Mouse (Mus musculus) heart, embryonic 14.5 days (tissue): Measurements from ENCODE around the gene Neurl4. TPM values are rescaled to one million over a fixed set of nuclear protein-coding genes. Genes with fewer than 3 reads are reported as not detected.

Experiments used
- ATAC-seq: fragments of 200-750 bp; cut with Nextera tagmentation; 2 replicates; pipeline ENCODE4 v1.8.0; 2017; ENCODE audit warnings: low read depth, moderate TSS enrichment; ENCODE audit not compliant: insufficient number of reproducible peaks, insufficient read depth, low FRiP score
- H3K27ac ChIP-seq, 2 experiments: fragments of 200-500 bp in 1 of 2; fragments of 300-500 bp in 1 of 2; sonication (generic) in 1 of 2; replicated peaks in 1 of 2; 2 replicates each; pipeline ENCODE4 v1.5.1; 2012 to 2014; ENCODE audit warnings: low read depth in 2 of 2, low read length in 2 of 2, control low read depth in 1 of 2, mild to moderate bottlenecking in 1 of 2, mixed read lengths in 1 of 2; ENCODE audit not compliant: control insufficient read depth in 1 of 2, insufficient read depth in 1 of 2
- H3K27me3 ChIP-seq: fragments of 300-500 bp; sonication (generic); 2 replicates; pipeline ENCODE4 v1.6.1; 2014; ENCODE audit warnings: mild to moderate bottlenecking, low read length, control low read depth; ENCODE audit not compliant: control insufficient read depth, insufficient read depth
- H3K36me3 ChIP-seq: fragments of 300-500 bp; sonication (generic); 2 replicates; pipeline ENCODE4 v1.6.1; 2014; ENCODE audit warnings: mild to moderate bottlenecking, control low read depth, low read length, mixed read lengths; ENCODE audit not compliant: control insufficient read depth, insufficient read depth
- H3K4me1 ChIP-seq, 2 experiments: fragments of 200-500 bp in 1 of 2; fragments of 300-500 bp in 1 of 2; sonication (generic) in 1 of 2; 2 replicates each; pipeline ENCODE4 v1.6.1; 2012 to 2014; ENCODE audit warnings: low read length in 2 of 2, control low read depth in 1 of 2, mixed read lengths in 1 of 2; ENCODE audit not compliant: control insufficient read depth in 2 of 2, insufficient read depth in 2 of 2
- H3K4me2 ChIP-seq: fragments of 300-500 bp; sonication (generic); 2 replicates; pipeline ENCODE4 v1.6.1; 2014; ENCODE audit warnings: mild to moderate bottlenecking, low read length
- H3K4me3 ChIP-seq, 2 experiments: fragments of 200-500 bp in 1 of 2; fragments of 300-500 bp in 1 of 2; sonication (generic) in 1 of 2; 2 replicates each; pipeline ENCODE4 v1.5.1; 2012 to 2014; ENCODE audit warnings: low read length in 2 of 2, mild to moderate bottlenecking in 2 of 2, control low read depth in 1 of 2, low read depth in 1 of 2, moderate library complexity in 1 of 2; ENCODE audit not compliant: control insufficient read depth in 1 of 2, insufficient read depth in 1 of 2
- H3K9ac ChIP-seq: fragments of 300-500 bp; sonication (generic); 2 replicates; pipeline ENCODE4 v1.6.1; 2014; ENCODE audit warnings: mild to moderate bottlenecking, low read length
- H3K9me3 ChIP-seq: fragments of 300-500 bp; sonication (generic); 2 replicates; pipeline ENCODE4 v1.6.1; 2016; ENCODE audit warnings: low read length, control low read depth; ENCODE audit not compliant: control insufficient read depth
- WGBS: fragments of 180-500 bp; shearing (Covaris S2); extraction: QIAGEN DNeasy Blood & Tissue Kit; methylation state at CpG from one replicate; pipeline ENCODE4 v1.1.7; 2014; 5-methylcytosine and 5-hydroxymethylcytosine counted together
- polyA plus RNA-seq: library from polyadenylated mRNA; unstranded; fragments of >200 nt; fragmentation: Nextera tagmentation; extraction: Ambion mirVana; gene quantifications from 2 replicates; pipeline ENCODE4 v1.2.1, GENCODE M21; 2014

Gene Neurl4
- polyA plus RNA-seq, 1 experiment from 2014 or later, result 11.1 TPM

DNA sequence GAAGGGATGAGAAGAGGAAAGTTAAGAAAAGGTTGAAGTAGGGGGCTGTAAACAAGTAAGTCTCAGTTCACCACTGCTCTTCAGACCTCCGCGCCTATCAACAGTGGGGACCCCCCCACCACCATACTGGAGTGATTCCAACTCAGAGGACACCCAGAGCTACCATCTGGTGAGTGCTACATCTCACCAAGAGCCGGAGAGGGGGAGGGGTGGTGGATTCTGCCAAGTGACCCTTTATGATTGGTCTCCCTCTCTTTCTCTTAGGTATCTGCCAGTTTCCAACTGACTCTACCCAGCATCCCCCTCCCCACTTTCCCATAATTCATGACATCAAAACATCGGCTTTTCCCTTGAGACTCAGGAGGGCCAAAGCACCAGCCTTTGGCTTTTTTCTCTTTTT is 40.1 kb downstream of the Neurl4 start:
- peaks cover 39% of the 10 kb centered on the region for H3K36me3 ChIP-seq
- no peaks in the 10 kb centered on the region for H3K9me3 ChIP-seq
- H3K4me2 ChIP-seq, result no peak overlapping the region
- H3K9ac ChIP-seq, result no peak overlapping the region
- H3K4me1 ChIP-seq, result peaks cover 18 to 23% of the 10 kb centered on the region in 2 experiments
- peaks cover 23% of the 10 kb centered on the region; the same call in 1 of the 2 replicates for H3K27me3 ChIP-seq
- no peak overlapping the region for H3K27ac ChIP-seq
- H3K4me3 ChIP-seq, result no peak overlapping the region
- no peak for ATAC-seq
- WGBS, result 77% methylated on average over 4 of the region's 4 CpGs

DNA sequence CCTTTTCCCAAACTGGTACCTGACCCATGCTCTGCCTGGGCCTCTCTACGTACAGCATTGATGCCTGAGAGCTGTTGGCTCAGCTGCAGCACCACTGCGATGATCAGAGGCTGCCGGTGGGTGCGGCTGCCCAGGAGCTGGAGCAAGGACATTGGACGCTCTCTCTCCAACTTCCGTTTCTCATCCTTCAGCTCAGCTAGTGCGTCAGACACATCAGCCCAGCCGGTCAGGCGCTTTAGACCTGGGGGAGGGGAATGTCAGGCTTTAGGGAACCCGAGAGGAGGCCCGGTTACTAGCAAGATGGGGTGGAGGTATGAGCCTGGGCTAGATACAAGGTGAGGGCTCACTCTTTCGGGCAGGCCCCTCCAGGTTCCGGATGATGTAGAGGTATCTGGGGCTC is 44.3 kb downstream of the Neurl4 start:
- Histone ChIP-seq H3K9me3 (no peaks in the 10 kb centered on the region), H3K27me3 (no peaks in the 10 kb centered on the region), H3K4me3 (no peak overlapping the region), H3K27ac (no peak overlapping the region), H3K4me1 (peaks cover 9 to 13% of the 10 kb centered on the region in 2 experiments), H3K9ac (no peak overlapping the region), H3K36me3 (peaks cover 45% of the 10 kb centered on the region), H3K4me2 (no peak overlapping the region)
- WGBS, result 74% methylated on average over 13 of the region's 13 CpGs
- ATAC-seq, result no peak

DNA sequence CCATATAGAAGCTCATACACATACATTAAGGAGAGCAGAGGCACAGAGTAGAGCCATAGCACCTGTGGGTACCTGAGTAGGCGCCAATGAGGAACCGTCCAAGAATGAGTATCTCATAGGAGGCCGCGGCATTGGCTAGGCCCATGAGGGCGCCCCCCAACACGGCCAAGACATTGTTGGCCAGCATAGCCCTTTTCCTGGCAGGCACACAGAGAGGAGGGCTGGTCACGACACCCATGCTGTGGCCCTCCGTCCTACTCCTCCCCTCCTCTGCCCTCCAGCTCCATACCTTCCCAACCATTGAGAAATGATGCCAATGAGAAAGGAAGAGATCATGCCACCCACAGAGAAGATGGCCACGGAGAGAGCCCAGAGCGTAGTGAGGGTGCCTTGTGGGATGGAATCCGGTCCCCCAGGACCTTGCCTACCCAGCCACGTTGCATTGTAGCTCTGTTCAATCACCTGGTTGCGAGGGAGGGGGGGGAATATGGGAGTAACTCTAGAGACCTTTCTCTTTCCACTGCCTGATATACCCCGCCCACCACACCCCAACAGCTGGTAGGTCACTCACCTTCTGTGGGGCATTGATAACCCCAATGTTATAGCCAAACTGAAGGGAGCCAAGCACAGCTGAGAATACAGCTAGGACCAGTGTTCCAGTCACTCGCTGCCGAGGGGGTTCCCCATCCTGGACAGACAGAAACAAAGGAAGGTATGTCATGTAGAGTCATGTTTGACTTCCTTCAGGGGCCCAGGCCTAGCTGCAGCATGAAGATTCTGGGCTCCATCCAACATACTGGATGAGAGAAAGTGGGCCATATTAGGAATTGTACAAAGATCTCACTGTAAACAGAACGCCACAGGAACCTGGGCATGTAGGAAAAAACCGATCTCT is 45.4 kb downstream of the Neurl4 start:
- Histone ChIP-seq H3K4me3 (peak overlapping the region; percentile 63 to 73; a peak in 2 of 4 replicates), H3K27ac (peak overlapping the region; percentile 96 to 99), H3K27me3 (no peaks in the 10 kb centered on the region), H3K4me1 (peaks cover 9 to 13% of the 10 kb centered on the region in 2 experiments), H3K9ac (peak overlapping the region; percentile 75), H3K36me3 (peaks cover 45% of the 10 kb centered on the region), H3K9me3 (no peaks in the 10 kb centered on the region), H3K4me2 (peak overlapping the region; percentile 83)
- no peak for ATAC-seq
- WGBS, result 82% methylated on average over 18 of the region's 18 CpGs

DNA sequence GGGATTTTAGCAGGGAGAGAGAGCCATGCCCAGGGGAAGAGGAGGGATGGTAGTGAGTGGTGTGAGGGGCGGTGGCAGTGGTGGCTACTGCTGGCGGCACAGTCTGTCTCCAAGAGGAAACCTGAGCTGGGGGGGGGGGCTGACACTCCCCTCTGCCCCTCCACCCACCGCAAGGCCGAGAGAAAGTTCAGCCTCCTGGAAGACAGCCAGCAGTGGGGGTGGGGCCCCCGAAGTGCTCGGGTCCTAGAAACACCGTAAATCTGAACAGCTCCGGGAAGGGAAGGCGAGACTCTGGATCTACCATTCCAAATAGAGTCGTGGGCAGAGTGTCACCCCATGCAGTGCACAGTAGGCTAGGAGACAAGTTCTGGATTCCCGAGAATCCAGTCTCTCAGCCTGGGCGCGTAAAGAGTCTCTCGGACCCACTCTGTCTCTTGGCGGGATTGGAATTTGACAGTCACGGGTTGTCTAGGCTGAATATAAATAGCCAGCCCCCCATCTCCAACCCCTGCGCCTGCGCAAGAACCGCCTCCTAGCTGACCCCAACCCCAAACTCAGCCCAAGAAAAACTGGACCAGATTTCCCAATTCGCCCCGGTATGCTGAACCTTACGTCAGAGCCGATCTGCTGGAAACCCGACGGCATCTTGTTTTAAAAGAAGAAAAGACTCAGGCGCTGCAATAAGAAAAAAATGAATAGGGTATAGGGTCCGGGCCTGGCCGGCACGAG is 46.6 kb downstream of the Neurl4 start:
- Histone ChIP-seq H3K4me3 (peak overlapping the region; percentile 63 to 73), H3K4me2 (peak overlapping the region; percentile 83), H3K27ac (peak overlapping the region; percentile 96 to 99), H3K4me1 (peaks cover 9 to 13% of the 10 kb centered on the region in 2 experiments), H3K36me3 (peaks cover 40% of the 10 kb centered on the region), H3K9me3 (no peaks in the 10 kb centered on the region), H3K27me3 (no peaks in the 10 kb centered on the region; the same call in 1 of the 2 replicates), H3K9ac (peak overlapping the region; percentile 75)
- 2% methylated on average over 29 of the region's 29 CpGs for WGBS
- ATAC-seq, result peak; percentile 64

DNA sequence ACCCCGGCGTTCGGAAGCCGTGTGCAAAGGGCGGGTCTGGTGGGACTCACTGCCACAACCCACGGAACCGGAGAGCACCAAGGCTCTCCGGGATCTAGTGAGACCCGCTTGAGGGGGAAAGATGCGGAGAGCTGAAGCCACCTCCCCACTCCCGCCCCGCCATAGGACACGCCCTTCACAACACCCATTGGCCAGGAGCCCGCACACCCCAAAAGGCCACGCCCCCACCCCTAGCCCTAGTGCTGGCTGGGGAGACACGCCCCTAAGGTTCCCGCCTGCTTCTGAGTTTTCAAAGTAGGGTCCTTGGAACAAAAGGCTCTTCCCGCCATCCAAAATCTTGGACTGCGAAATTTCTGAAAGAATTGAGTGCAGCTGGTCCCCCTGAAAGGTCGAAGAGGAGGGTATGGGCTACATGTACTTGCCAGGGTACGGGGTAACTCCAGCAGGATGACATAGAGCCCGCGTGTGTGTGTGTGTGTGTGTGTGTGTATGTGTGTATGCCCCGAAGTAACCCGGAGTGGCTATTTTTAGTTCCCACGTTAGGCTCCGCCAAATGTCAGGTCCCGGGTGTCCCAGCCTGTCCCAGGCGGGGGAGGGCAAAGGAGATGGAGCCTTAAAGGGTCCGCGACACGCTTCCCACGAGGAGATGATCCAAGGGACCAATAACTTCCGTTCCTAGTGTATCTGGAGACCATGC is 47.3 kb downstream of the Neurl4 start, which contains the start of gene Slc2a4:
TSS of gene Slc2a4 (minus strand) at position 123 of the 697 bp plus-strand sequence.
- peak; percentile 92 for ATAC-seq
- Histone ChIP-seq H3K4me2 (peak within 1 kb of the TSS; percentile 83), H3K9ac (peak within 1 kb of the TSS; percentile 75), H3K4me1 (peaks cover 9 to 15% of the 10 kb centered on the region in 2 experiments), H3K27ac (peak within 1 kb of the TSS; percentile 96 to 99), H3K27me3 (no peaks in the 10 kb centered on the region; the same call in 1 of the 2 replicates), H3K9me3 (no peaks in the 10 kb centered on the region), H3K4me3 (peak within 1 kb of the TSS; percentile 63 to 73), H3K36me3 (peaks cover 33% of the 10 kb centered on the region)
- WGBS, result under 1% methylated on average over 34 of the region's 34 CpGs

DNA sequence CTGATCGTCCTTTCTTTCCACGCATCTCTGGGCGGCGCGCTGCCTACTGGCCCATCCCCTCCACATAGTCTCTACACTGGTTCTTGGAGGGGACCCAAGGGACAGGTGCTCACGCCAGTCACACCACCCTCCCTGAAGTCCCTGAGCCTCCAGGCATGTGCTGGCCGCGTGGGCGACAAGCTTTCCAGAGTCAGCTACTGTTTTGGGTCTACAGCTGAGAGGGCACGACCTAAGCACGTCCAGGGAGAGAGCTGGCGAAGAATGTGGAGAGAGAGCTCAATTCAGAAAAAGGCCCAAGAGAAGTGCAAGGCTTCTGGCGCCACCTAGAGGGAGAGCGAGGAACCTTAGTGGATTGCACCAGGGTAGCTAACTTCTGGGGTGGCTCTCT is 47.9 kb downstream of the Neurl4 start:
- no peak for ATAC-seq
- H3K4me3 ChIP-seq, result peak overlapping the region; percentile 63 to 73
- H3K27me3 ChIP-seq, result no peaks in the 10 kb centered on the region; the same call in 1 of the 2 replicates
- WGBS, result under 1% methylated on average over 14 of the region's 14 CpGs
- peak overlapping the region; percentile 73 to 96 for H3K27ac ChIP-seq
- no peaks in the 10 kb centered on the region for H3K9me3 ChIP-seq
- peak overlapping the region; percentile 75 for H3K9ac ChIP-seq
- H3K4me1 ChIP-seq, result peaks cover 9 to 20% of the 10 kb centered on the region in 2 experiments
- H3K4me2 ChIP-seq, result peak overlapping the region; percentile 83
- peaks cover 28% of the 10 kb centered on the region for H3K36me3 ChIP-seq
